Mouse (Mus musculus): ENCODE measurements around the gene Il5. TPM values are rescaled to one million over a fixed set of nuclear protein-coding genes. Genes with fewer than 3 reads are reported as not detected.
A peak's percentile ranks its signal among the peaks of the same experiment; 100 is the strongest.

Gene Il5
- polyA plus RNA-seq, 1 experiment from 2014 or later = not detected

DNA sequence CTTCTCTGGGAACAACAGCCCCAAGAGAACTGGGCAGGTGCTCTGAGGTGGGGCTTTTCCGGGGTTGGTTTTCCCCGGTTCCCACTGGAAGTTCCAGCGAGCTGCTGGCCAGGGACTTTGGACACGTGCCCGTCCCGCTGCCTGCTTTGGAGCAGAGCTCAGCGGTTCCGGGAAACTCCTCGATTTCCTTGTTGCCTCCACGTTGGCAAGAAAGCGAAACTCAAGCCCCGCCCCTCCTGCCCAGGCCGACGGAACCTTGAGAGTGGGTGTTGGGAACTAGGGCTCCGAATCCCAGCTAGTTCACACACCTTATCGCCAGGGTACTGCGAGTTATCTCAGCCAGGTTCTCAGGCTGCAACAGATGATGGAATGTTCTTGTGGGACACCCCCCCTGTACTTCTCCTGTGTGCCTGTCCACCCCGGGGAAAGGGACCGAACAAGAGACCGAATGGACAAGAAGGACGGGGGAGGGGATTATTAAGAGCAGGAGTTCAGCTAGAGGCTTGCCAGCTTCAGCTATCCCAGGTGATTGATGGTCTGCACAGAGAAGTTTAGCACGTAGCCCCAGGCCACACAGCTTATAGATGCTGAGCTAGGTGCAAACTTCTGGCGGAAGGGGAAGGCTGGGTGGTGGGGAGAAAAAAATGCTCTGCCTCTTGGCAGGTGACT, 42.4 kb downstream of the Il5 start:
- Histone ChIP-seq H3K4me2 (replicated peaks) (peak overlapping the region; percentile 61), H3K9me3 (no peaks in the 10 kb centered on the region), H3K4me3 (peak overlapping the region; percentile 32), H3K27ac (replicated peaks) (no peak overlapping the region), H3K9ac (replicated peaks) (peak overlapping the region; percentile 37; the same call in 1 of the 2 replicates), H3K4me1 (peaks cover 32% of the 10 kb centered on the region), H3K36me3 (no peaks in the 10 kb centered on the region), H3K27me3 (peaks cover 78% of the 10 kb centered on the region)
- no peak for ATAC-seq (ENCODE audit: low FRiP score, low read depth)
- 8% methylated on average over 23 of the region's 23 CpGs for WGBS

DNA sequence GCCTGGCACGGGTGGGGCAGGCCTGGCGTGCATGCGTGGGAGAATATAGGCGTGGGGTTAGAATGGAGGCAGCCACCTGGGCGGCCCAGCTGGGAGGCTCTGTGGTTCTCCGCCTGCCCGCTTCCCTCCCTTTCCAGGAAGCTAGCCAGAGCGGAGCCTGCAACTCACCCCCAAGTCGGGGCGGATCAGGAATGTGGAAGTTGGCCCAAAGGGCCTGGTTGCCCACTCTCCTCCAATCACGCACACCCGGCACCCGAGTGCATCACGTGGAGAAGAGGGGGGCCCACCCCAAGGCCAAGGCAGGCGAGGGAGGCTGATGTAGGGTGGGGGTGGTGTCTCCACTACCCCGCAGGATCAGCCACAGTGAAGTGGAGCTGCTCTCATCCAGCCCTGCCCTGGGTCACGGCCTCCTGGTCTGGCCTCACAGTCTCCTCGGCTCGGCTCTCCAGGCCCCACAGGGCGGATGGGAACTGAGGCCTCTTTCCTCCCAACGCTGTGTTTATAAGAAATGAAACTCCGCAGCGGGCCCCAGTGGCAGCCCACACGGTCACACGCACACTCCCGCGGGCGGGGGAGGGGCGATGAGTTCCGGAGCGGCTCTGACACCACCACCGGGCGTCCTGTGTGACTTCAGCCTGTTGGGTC, 43.0 kb downstream of the Il5 start:
- WGBS = 3% methylated on average over 33 of the region's 33 CpGs
- no peaks in the 10 kb centered on the region for H3K9me3 ChIP-seq
- 0 out of 2 replicates have a peak overlapping the region, but pooled peaks have one; percentile 1 for H3K27ac ChIP-seq (replicated peaks)
- H3K36me3 ChIP-seq = no peaks in the 10 kb centered on the region
- H3K4me3 ChIP-seq = peak overlapping the region; percentile 32
- peak; percentile 79 for ATAC-seq (ENCODE audit: low FRiP score, low read depth)
- H3K9ac ChIP-seq (replicated peaks) = peak overlapping the region; percentile 37
- peaks cover 32% of the 10 kb centered on the region for H3K4me1 ChIP-seq
- peaks cover 82% of the 10 kb centered on the region for H3K27me3 ChIP-seq
- peak overlapping the region; percentile 61 for H3K4me2 ChIP-seq (replicated peaks)

DNA sequence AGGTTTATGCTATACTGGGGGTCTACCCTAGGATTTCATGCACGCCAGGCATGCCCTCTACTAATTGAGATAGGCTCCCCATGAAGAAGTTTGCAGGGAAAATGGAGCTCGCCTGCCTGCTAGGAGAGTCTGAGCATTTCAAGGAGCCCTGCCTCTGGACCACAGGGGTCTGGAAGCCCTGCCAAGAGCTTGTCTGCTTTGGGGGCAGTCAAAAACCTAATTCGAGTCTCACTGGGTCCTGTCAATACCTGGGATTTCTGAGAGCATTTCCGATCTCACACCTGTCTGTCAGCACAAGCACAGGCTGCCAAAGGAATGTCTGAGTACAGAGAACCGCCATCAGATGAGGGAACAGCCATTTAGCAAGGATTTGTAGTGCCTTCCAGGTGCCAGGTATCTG, 44.0 kb downstream of the Il5 start:
- no peaks in the 10 kb centered on the region for H3K9me3 ChIP-seq
- no peaks in the 10 kb centered on the region for H3K36me3 ChIP-seq
- no peak overlapping the region for H3K9ac ChIP-seq (replicated peaks)
- H3K4me1 ChIP-seq = peaks cover 31% of the 10 kb centered on the region
- no peak overlapping the region for H3K4me3 ChIP-seq
- peaks cover 86% of the 10 kb centered on the region for H3K27me3 ChIP-seq
- ATAC-seq (ENCODE audit: low FRiP score, low read depth) = no peak
- 43% methylated on average over 5 of the region's 5 CpGs for WGBS
- no peak overlapping the region for H3K4me2 ChIP-seq (replicated peaks)
- no peak overlapping the region for H3K27ac ChIP-seq (replicated peaks)

DNA sequence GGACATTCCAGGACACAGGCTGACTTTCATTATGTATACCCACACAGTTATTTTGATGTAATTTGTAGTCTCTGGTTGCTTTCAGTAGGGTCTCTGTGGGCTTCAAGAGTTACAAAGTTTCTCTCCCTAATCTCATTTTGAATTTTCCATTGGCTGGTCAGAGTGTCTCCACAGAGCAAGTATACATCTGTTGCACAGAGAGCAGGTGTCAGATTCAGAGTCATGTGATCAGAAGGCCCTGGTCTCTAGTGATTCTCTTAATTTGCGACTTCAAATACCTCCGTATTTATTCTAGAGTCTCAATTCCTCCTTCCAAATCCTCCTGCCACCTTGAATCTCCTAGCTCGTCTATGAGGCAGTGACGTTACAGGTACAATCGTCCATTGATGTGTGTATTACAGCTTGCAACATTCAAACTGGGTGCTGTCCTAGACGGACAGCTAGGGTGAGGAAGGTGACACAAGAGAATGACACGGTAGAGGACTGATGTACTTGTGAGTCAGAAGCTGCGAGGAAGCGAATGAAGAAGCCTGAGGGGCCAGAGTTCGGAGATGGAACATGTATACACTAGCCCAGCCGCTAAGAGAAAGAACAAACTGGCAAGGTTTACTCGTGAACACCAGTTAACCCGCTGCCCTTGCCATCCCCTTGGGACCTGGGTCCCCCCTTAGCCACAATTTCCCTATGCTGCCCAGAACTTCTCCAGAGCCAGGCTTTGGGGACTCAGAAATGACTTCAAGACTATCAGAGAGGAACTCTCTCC, 48.0 kb downstream of the Il5 start:
- WGBS = 74% methylated on average over 13 of the region's 13 CpGs
- Histone ChIP-seq H3K9ac (replicated peaks) (no peak overlapping the region), H3K4me1 (peaks cover 10% of the 10 kb centered on the region), H3K36me3 (no peaks in the 10 kb centered on the region), H3K27ac (replicated peaks) (no peak overlapping the region), H3K4me3 (no peak overlapping the region), H3K27me3 (peaks cover 65% of the 10 kb centered on the region), H3K4me2 (replicated peaks) (no peak overlapping the region), H3K9me3 (no peaks in the 10 kb centered on the region)
- no peak for ATAC-seq (ENCODE audit: low FRiP score, low read depth)

DNA sequence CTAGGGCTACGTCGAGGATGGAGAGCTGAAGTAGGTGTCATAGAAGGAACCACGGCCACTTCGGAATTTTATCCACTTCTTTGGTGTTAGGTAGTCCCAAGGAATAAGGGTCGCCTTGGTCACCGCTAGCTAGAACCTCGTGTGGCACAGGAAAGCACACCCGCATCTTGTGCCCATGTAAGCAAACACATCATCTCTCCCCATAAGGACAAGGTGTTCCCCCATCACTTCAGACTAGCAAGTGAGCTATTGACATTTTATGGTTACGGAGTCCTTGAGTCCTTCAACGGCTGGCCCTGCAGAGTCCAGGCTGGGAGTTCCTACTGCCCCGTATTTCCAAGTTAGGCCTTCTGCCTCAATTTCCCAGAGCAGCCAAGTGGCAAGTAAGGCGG, 48.6 kb downstream of the Il5 start:
- no peak for ATAC-seq (ENCODE audit: low FRiP score, low read depth)
- Histone ChIP-seq H3K9ac (replicated peaks) (no peak overlapping the region), H3K4me3 (peak overlapping the region; percentile 60)

DNA sequence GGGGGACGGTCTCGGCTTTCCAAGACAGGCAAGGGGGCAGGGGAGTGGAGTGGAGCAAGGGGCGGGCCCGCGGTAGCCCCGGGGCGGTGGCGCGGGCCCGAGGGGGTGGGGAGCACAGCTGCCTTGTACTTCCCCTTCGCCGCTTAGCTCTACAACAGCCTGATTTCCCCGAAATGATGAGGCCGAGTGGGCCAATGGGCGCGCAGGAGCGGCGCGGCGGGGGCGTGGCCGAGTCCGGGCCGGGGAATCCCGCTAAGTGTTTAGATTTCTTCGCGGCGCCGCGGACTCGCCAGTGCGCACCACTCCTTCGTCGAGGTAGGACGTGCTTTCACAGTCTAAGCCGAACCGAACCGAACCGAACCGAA, 49.1 kb downstream of the Il5 start, which contains the start of gene Irf1:
TSS of gene Irf1 (plus strand) at position 255 of the 365 bp plus-strand sequence.
- Histone ChIP-seq H3K4me2 (replicated peaks) (peak within 1 kb of the TSS; percentile 89), H3K27me3 (peaks cover 55% of the 10 kb centered on the region), H3K4me3 (peak within 1 kb of the TSS; percentile 60), H3K36me3 (no peaks in the 10 kb centered on the region), H3K4me1 (peaks cover 5% of the 10 kb centered on the region), H3K9ac (replicated peaks) (peak within 1 kb of the TSS; percentile 56), H3K27ac (replicated peaks) (no peak within 1 kb of the TSS), H3K9me3 (no peaks in the 10 kb centered on the region)
- WGBS = 0% methylated on average over 40 of the region's 40 CpGs
- peak; percentile 93 for ATAC-seq (ENCODE audit: low FRiP score, low read depth)

More for the DNA sequence above, 48.6 kb downstream of the Il5 start:
- WGBS = 57% methylated on average over 12 of the region's 12 CpGs
- peaks cover 59% of the 10 kb centered on the region for H3K27me3 ChIP-seq
- no peaks in the 10 kb centered on the region for H3K36me3 ChIP-seq
- H3K27ac ChIP-seq (replicated peaks) = no peak overlapping the region
- no peaks in the 10 kb centered on the region for H3K9me3 ChIP-seq
- peaks cover 5% of the 10 kb centered on the region for H3K4me1 ChIP-seq
- peak overlapping the region; percentile 89 for H3K4me2 ChIP-seq (replicated peaks)

DNA sequence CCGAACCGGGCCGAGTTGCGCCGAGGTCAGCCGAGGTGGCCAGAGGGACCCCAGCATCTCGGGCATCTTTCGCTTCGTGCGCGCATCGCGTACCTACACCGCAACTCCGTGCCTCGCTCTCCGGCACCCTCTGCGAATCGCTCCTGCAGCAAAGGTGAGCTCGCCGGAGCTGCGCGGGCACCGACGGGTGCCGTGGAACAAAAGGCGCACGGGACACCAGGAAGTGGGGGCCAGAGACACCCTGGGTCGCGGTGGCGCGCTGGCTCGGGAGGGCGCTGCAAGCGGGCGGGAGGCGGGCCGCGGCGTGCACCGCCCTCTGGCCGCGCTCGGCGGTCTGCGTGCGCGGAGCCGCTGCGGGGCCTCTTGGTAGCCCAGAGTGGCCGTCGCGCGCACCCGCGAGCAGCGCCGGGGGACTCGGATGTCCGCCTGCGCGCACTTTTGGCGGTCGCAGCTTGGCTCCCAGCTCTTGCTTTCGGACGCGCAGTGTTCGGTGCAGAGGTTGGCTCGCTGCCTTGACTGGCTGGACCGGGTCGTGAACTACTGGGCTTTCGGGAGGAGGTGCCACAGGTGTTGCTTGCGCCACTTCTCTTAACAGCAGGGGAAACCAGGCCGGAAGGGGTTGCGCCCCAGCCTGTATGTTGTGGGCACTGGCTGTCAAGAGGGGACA, 49.7 kb downstream of the Il5 start:
- Histone ChIP-seq H3K27me3 (peaks cover 50% of the 10 kb centered on the region), H3K4me2 (replicated peaks) (peak overlapping the region; percentile 89), H3K4me3 (peak overlapping the region; percentile 60), H3K4me1 (peaks cover 5% of the 10 kb centered on the region), H3K27ac (replicated peaks) (no peak overlapping the region), H3K9me3 (no peaks in the 10 kb centered on the region), H3K9ac (replicated peaks) (peak overlapping the region; percentile 56), H3K36me3 (no peaks in the 10 kb centered on the region)
- ATAC-seq (ENCODE audit: low FRiP score, low read depth) = peak; percentile 73
- under 1% methylated on average over 75 of the region's 75 CpGs for whole genome bisulfite sequencing

DNA sequence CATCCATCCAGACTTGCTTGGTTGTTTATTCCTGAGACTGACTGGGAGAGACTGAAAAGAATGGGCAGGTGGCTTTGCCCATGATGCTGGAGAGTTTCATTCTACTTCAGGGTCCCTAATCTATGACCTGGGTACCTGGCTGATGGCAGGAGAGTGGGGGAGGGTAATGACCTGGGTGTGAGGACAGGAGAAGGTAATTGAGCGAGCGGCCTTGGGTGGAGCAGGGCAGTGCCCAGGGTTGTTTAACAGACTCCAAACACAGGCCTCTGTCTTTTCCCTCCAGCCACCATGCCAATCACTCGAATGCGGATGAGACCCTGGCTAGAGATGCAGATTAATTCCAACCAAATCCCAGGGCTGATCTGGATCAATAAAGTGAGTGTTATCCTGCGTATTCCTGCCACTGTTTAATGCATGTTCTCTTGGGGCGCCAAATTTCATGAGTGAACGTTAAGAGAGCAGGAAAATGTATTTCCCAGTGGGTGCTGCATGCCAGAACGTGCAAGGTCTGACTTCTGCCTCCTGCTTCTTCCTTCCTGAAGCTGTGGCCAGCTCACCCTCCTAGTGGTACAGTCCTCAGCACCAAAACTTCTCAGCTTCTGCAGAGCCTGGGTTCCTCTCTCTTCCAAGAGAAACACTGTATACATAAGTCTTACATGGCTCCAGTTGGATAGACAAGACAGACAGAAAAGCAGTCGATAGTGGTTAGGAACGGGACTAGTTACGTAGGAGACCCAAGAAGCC, 50.6 kb downstream of the Il5 start:
- no peaks in the 10 kb centered on the region for H3K9me3 ChIP-seq
- WGBS = 82% methylated on average over 11 of the region's 11 CpGs
- H3K36me3 ChIP-seq = no peaks in the 10 kb centered on the region
- no peak overlapping the region for H3K9ac ChIP-seq (replicated peaks)
- peak overlapping the region; percentile 89 for H3K4me2 ChIP-seq (replicated peaks)
- peaks cover 42% of the 10 kb centered on the region for H3K27me3 ChIP-seq
- H3K27ac ChIP-seq (replicated peaks) = no peak overlapping the region
- peaks cover 5% of the 10 kb centered on the region for H3K4me1 ChIP-seq
- no peak for ATAC-seq (ENCODE audit: low FRiP score, low read depth)
- no peak overlapping the region for H3K4me3 ChIP-seq

DNA sequence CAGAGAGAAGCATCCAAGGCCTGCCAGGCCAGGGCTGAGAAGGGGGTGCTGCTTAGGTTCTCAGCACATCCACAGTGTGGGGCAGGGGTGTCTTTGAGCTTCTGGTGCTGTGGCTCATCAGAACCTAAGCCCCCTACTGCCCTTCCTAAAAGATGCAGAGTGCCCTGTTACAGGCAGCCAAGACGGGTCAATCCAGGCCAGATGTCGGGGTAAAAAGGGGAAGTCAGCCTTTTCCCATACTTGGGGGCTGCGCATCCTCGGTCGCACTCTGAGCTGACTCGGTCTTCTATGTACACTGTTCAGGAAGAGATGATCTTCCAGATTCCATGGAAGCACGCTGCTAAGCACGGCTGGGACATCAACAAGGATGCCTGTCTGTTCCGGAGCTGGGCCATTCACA, 51.9 kb downstream of the Il5 start:
- H3K4me3 ChIP-seq = no peak overlapping the region
- 82% methylated on average over 9 of the region's 9 CpGs for WGBS
- no peak for ATAC-seq (ENCODE audit: low FRiP score, low read depth)
- no peak overlapping the region for H3K27ac ChIP-seq (replicated peaks)
- H3K9me3 ChIP-seq = no peaks in the 10 kb centered on the region
- H3K9ac ChIP-seq (replicated peaks) = no peak overlapping the region
- H3K4me2 ChIP-seq (replicated peaks) = no peak overlapping the region
- H3K36me3 ChIP-seq = no peaks in the 10 kb centered on the region
- H3K27me3 ChIP-seq = peaks cover 35% of the 10 kb centered on the region
- peaks cover 5% of the 10 kb centered on the region for H3K4me1 ChIP-seq

DNA sequence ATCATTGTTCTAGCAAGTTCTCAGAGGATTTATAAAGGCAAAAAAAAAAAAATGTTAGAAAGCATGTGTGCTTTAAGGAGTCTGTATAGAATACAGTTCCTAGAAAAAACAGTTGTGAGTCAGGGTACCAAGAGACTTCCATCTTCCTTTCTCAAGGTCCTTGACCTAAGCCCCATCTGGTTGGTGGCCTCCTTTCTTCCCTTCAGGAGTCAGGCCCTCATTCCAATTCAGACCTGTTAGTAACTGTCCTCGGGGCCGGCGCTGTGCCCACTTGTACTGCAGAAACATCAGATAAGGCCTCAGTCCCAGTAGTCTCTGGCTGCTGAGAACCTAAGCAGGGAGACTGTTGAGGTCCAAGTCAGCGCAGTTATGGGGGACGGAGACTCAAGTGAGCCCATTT, 52.5 kb downstream of the Il5 start, which contains the start of gene Gm17334:
TSS of gene Gm17334 (minus strand) at position 101 of the 400 bp plus-strand sequence.
- Histone ChIP-seq H3K27me3 (peaks cover 33% of the 10 kb centered on the region), H3K36me3 (no peaks in the 10 kb centered on the region), H3K4me1 (peaks cover 5% of the 10 kb centered on the region), H3K4me3 (no peak within 1 kb of the TSS), H3K9me3 (no peaks in the 10 kb centered on the region), H3K4me2 (replicated peaks) (no peak within 1 kb of the TSS), H3K9ac (replicated peaks) (no peak within 1 kb of the TSS), H3K27ac (replicated peaks) (no peak within 1 kb of the TSS)
- WGBS = 95% methylated on average over 5 of the region's 5 CpGs
- ATAC-seq (ENCODE audit: low FRiP score, low read depth) = no peak

DNA sequence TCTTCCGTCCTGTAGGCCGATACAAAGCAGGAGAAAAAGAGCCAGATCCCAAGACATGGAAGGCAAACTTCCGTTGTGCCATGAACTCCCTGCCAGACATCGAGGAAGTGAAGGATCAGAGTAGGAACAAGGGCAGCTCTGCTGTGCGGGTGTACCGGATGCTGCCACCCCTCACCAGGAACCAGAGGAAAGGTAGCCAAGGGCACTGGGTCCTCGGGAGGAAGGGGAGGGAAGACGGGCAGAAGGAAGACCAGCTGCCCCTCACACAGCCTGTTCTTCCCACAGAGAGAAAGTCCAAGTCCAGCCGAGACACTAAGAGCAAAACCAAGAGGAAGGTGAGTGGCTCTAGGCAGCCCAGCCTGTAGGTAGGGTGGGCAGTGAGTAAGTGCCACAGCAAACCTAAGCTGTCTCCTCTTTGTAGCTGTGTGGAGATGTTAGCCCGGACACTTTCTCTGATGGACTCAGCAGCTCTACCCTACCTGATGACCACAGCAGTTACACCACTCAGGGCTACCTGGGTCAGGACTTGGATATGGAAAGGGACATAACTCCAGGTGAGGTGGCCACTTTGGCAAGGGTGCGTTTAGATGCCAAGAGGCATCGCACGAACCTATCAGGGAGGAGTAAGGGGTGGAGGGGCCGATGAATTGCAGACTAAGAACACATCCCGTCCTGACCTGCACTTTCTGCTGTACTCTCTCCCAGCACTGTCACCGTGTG, 53.2 kb downstream of the Il5 start:
- 92% methylated on average over 16 of the region's 16 CpGs for WGBS
- H3K4me3 ChIP-seq = no peak overlapping the region
- no peak overlapping the region for H3K4me2 ChIP-seq (replicated peaks)
- no peak overlapping the region for H3K27ac ChIP-seq (replicated peaks)
- H3K4me1 ChIP-seq = peaks cover 5% of the 10 kb centered on the region
- no peak for ATAC-seq (ENCODE audit: low FRiP score, low read depth)
- no peaks in the 10 kb centered on the region for H3K36me3 ChIP-seq
- no peak overlapping the region for H3K9ac ChIP-seq (replicated peaks)
- H3K9me3 ChIP-seq = no peaks in the 10 kb centered on the region
- peaks cover 27% of the 10 kb centered on the region for H3K27me3 ChIP-seq

Measured in midbrain, embryonic 12.5 days (tissue).